Mouse (Mus musculus) spleen, adult 2 months (tissue): Measurements from ENCODE around the gene Tbc1d2b. TPM values are rescaled to one million over a fixed set of nuclear protein-coding genes. Genes with fewer than 3 reads are reported as not detected.

Experiments
- DNase-seq, 2 experiments: peaks; one replicate each; pipeline versions ENCODE4 v3.0.0 to v3.0.0-alpha.2; 2012 to 2021; ENCODE audit warnings: low spot score in 2 of 2, low read depth in 1 of 2
- H3K27ac ChIP-seq: fragments of 200-500 bp; 2 replicates; pipeline ENCODE4 v1.5.1; 2012; ENCODE audit warnings: low read length, inconsistent platforms; ENCODE audit not compliant: insufficient read depth
- H3K27me3 ChIP-seq: fragments of 200-500 bp; 2 replicates; pipeline ENCODE4 v1.6.1; 2012; ENCODE audit warnings: mild to moderate bottlenecking, moderate library complexity, low read length, inconsistent platforms; ENCODE audit not compliant: control insufficient read depth, insufficient read depth
- H3K36me3 ChIP-seq: fragments of 200-500 bp; 2 replicates; pipeline ENCODE4 v1.6.1; 2012; ENCODE audit warnings: mild to moderate bottlenecking, low read length, inconsistent platforms; ENCODE audit not compliant: control insufficient read depth, insufficient read depth
- H3K4me1 ChIP-seq: fragments of 200-500 bp; 2 replicates; pipeline ENCODE4 v1.6.1; 2011; ENCODE audit warnings: inconsistent platforms; ENCODE audit not compliant: control insufficient read depth, insufficient read depth, insufficient read length
- H3K4me3 ChIP-seq: fragments of 200-500 bp; 2 replicates; pipeline ENCODE4 v1.5.1; 2011; ENCODE audit warnings: mild to moderate bottlenecking, inconsistent platforms; ENCODE audit not compliant: insufficient read depth, insufficient read length; ENCODE audit errors: extremely low read depth
- CTCF ChIP-seq: fragments of 200-500 bp; IDR thresholded peaks from 2 replicates; pipeline ENCODE4 v1.5.1; 2011; ENCODE audit warnings: mild to moderate bottlenecking, inconsistent platforms; ENCODE audit not compliant: insufficient read depth, insufficient read length, insufficient replicate concordance; ENCODE audit errors: extremely low read depth
- POLR2A ChIP-seq: fragments of 200-500 bp; IDR thresholded peaks from 2 replicates; pipeline ENCODE4 v1.6.1; 2011; ENCODE audit warnings: low read depth, low read length, inconsistent platforms
- WGBS: fragments of 180-500 bp; shearing (Covaris S2); methylation state at CpG from one replicate; pipeline ENCODE4 v1.1.7; 2018; 5-methylcytosine and 5-hydroxymethylcytosine counted together
- polyA plus RNA-seq: library from polyadenylated mRNA; depleted of rRNA; stranded (reverse); fragments of >200 nt; gene quantifications from 2 replicates; pipeline ENCODE4 v1.2.3, GENCODE M21; 2012

The Tbc1d2b gene
- polyA plus RNA-seq, 1 experiment, result 26.4 TPM

GRCm38 (mm10) chr9:90259400-90259950 lies 11.1 kb downstream of the Tbc1d2b start:
- Histone ChIP-seq H3K27me3 (no peaks in the 10 kb centered on the region), H3K36me3 (no peaks in the 10 kb centered on the region), H3K4me1 (peaks cover 17% of the 10 kb centered on the region; the same call in 1 of the 2 replicates), H3K4me3 (no peak overlapping the region), H3K27ac (peak overlapping the region; percentile 78)
- TF ChIP-seq POLR2A (no peak), CTCF (no peak)
- DNase-seq, result peak in 1 of 2 experiments; percentile 37
- WGBS, result 61% methylated on average over 12 of the region's 12 CpGs

DNA sequence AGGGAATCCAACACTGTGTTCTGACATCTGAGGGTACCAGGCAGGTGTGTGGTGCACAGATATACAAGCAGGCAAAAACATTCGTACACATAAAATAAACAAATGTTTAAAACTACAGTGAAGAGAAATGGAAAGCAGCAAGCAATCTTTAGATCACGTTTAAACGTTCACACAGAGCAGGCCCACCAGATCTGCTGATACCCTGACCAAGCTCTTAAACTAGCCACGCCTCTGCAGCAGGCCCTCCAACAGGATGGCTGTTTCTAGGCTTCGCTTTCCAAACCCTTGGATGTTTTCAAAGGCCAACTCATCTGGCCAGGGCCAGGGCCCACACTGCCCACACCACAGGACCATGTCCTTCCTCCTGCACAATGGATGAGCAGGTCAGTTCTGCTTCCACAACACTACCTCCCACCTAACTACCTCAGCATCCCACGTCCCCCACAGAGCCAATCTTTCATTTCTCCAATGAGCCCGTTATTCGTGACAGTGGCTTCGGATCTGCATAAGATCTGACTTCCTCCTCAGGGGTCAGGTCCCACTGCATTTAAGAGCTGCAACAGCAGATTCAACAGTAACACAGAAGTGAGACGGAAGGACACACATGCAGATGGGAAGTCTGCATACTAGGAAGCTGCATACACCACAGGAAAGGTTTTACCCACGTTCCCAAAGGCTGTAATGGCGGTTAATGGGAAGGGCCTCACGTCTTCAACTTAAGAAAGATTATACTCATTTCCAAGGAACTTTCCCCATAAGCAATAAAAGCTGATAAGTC lies 12.7 kb downstream of the Tbc1d2b start:
- Histone ChIP-seq H3K27ac (peak overlapping the region; percentile 9; the same call in 1 of the 2 replicates), H3K4me3 (no peak overlapping the region), H3K36me3 (no peaks in the 10 kb centered on the region), H3K27me3 (no peaks in the 10 kb centered on the region), H3K4me1 (peaks cover 24% of the 10 kb centered on the region; the same call in 1 of the 2 replicates)
- TF ChIP-seq POLR2A (no peak), CTCF (no peak)
- no peak for DNase-seq
- WGBS, result 54% methylated on average over 13 of the region's 13 CpGs

- H3K4me1 ChIP-seq, result peaks cover 24% of the 10 kb centered on the region; the same call in 1 of the 2 replicates
- no peak overlapping the region for H3K4me3 ChIP-seq
- peak overlapping the region; percentile 59 for H3K27ac ChIP-seq
- 27% methylated on average over 7 of the region's 7 CpGs for WGBS
- no peak for DNase-seq
- no peak for TF ChIP-seq CTCF
- no peak for TF ChIP-seq POLR2A
- H3K27me3 ChIP-seq, result no peaks in the 10 kb centered on the region
- H3K36me3 ChIP-seq, result no peaks in the 10 kb centered on the region
Measured at GRCm38 (mm10) chr9:90257220-90257619, 13.4 kb downstream of the Tbc1d2b start.

DNA sequence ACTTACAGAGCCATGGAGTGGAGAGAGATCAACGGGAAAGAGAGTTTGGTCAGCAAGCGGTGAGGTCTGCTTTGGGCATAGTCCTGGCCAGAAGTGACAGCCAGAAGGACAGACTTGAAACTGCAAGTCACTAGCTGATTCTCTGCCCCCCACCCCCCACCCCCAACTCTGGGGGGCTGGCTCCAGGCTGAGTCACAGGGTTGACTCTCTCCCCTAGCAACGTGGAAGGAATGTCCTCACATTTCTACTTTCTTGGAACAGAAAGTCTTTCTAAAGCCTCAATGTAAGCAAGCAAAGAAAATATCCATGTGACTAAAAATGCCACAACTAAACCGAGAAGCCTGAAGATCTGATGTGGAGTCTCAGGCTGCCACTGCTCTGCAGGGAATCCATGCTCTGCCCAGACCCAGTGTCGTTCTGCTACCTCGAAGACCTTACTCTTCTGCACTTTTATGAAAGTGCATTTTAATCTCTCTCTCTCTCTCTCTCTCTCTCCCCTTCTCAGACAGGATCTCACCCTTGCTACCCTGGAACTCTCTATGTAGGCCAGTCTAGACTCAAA lies 14.7 kb downstream of the Tbc1d2b start:
- WGBS, result 60% methylated on average over 6 of the region's 6 CpGs
- DNase-seq, result no peak
- Histone ChIP-seq H3K36me3 (no peaks in the 10 kb centered on the region), H3K4me3 (no peak overlapping the region), H3K27me3 (no peaks in the 10 kb centered on the region), H3K27ac (no peak overlapping the region), H3K4me1 (peaks cover 27% of the 10 kb centered on the region; the same call in 1 of the 2 replicates)
- TF ChIP-seq CTCF, result no peak
- TF ChIP-seq POLR2A, result no peak

- Histone ChIP-seq H3K27me3 (no peaks in the 10 kb centered on the region), H3K4me3 (no peak overlapping the region), H3K27ac (no peak overlapping the region), H3K36me3 (no peaks in the 10 kb centered on the region), H3K4me1 (peaks cover 17% of the 10 kb centered on the region; the same call in 1 of the 2 replicates)
- TF ChIP-seq CTCF, result no peak
- TF ChIP-seq POLR2A, result no peak
- 92% methylated on average over 2 of the region's 2 CpGs for WGBS
- DNase-seq, result no peak
Measured at GRCm38 (mm10) chr9:90253181-90253580, 17.4 kb downstream of the Tbc1d2b start.

DNA sequence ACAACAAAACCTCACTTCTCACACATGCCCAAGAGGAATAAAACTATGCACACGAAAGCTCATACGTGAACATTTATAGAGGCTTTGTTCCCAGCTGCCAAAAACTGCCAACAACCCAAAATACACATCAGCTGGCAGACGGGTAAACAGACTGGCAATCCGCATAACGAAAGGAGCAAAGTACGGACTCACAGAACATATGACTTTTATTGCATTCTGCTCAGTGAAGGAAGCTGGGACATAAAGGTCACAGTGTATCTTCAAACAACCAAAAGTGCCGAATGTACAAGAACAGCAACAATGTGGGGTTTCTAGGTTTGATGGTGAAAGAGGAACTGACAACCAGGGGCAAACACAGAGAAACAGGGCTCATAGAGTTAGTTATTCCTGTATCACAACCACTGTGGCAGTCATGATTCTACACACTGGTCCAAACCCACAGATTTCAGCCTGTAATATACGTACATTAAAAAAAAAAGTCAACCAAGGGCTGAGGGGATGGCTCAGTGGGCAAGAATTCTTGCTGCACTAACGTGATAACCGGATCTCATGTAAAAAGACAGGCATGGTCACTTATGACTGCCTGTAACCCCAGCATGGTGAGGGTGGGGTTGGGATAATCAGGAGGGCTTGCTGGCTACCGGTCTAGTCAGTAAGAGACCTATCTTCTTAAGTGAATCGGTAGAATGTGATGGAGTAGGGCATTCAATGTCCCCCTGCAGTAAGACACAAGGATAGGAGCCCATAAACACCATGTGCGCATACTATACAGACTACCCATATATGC lies 19.4 kb downstream of the Tbc1d2b start:
- Histone ChIP-seq H3K36me3 (no peaks in the 10 kb centered on the region), H3K4me3 (no peak overlapping the region), H3K27ac (no peak overlapping the region), H3K4me1 (peaks cover 10% of the 10 kb centered on the region; the same call in 1 of the 2 replicates), H3K27me3 (no peaks in the 10 kb centered on the region)
- DNase-seq, result no peak
- WGBS, result 53% methylated on average over 13 of the region's 13 CpGs
- no peak for TF ChIP-seq CTCF
- TF ChIP-seq POLR2A, result no peak
